19 mouse cellular contexts compared by ENCODE assay signal in the genomic region with DNA sequence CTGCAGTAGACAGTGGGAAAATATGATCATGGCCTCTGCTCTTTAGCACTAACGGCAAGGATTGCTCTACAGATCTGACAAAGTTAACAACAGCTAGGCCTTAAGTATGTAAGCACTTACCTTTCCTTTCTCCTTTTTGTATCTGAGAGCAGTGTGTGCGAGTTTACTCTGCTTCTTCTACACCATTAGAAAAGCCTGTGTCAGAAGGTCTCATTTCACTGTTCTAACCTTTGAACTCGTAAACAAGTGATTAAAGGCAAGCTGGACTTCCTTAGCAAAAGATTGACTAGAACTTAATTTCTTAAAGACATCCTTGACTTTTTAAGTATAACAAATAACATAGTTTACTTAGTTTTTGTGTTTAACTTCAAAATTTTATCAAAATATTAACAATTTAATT. TPM values are rescaled to one million over a fixed set of nuclear protein-coding genes. Genes with fewer than 3 reads are reported as not detected.
"Had no signal": no experiment of that assay in that cellular context is flagged by ENCODE, and none has a peak within 500 bp of the region (broad histone marks: within the 10 kb centered on the region; RNA-seq: fewer than 3 reads in every experiment).

A gene (minus strand): TSS at position 225 of the 400 bp plus-strand sequence.

- H3K9ac ChIP-seq: hindbrain, embryonic 13.5 days; limb, embryonic 12.5 days; liver, embryonic 15.5 days; neural tube, embryonic 15.5 days had no signal

- H3K4me1 ChIP-seq: hindbrain, embryonic 13.5 days; limb, embryonic 12.5 days; liver, embryonic 15.5 days; midbrain, embryonic 10.5 days; neural tube, embryonic 15.5 days had no signal

- H3K9me3 ChIP-seq: hindbrain, embryonic 13.5 days; limb, embryonic 12.5 days; liver, embryonic 15.5 days; midbrain, embryonic 10.5 days; neural tube, embryonic 15.5 days had no signal

- H3K27me3 ChIP-seq: hindbrain, embryonic 13.5 days; limb, embryonic 12.5 days; liver, embryonic 15.5 days; neural tube, embryonic 15.5 days had no signal

- H3K4me2 ChIP-seq: hindbrain, embryonic 13.5 days; limb, embryonic 12.5 days; liver, embryonic 11.5 days; liver, embryonic 15.5 days; neural tube, embryonic 15.5 days had no signal

- H3K36me3 ChIP-seq: liver, embryonic 15.5 days had no signal

- DNase-seq: lung, adult 2 months; lung, postnatal 36 days; midbrain, embryonic 14.5 days; right cerebral cortex, adult 18-20 months; right cerebral cortex, postnatal 25 days had no signal

- ATAC-seq: hindbrain, postnatal 0 days; lung, postnatal 0 days had no signal

- H3K27ac ChIP-seq: hindbrain, embryonic 13.5 days; hindbrain, postnatal 0 days; layer of hippocampus, adult 2 months; limb, embryonic 12.5 days; liver, embryonic 15.5 days; midbrain, embryonic 10.5 days; neural tube, embryonic 15.5 days; stomach, postnatal 0 days had no signal

- H3K4me3 ChIP-seq: hindbrain, embryonic 13.5 days; layer of hippocampus, adult 2 months; limb, embryonic 12.5 days; liver, embryonic 15.5 days; midbrain, embryonic 10.5 days; myocyte; neural tube, embryonic 15.5 days had no signal

RNA-seq across cellular contexts. Expression of the gene that starts here (rescaled TPM):
- total RNA-seq: hindbrain, postnatal 0 days; layer of hippocampus, adult 2 months; layer of hippocampus, postnatal 10 days; left cerebral cortex, postnatal 36 days; megakaryocyte, adult 5-6 weeks had no signal
- polyA plus RNA-seq: lung, adult 2 months; myocyte had no signal
